8 mouse cellular contexts compared by ENCODE assay signal in the genomic region with DNA sequence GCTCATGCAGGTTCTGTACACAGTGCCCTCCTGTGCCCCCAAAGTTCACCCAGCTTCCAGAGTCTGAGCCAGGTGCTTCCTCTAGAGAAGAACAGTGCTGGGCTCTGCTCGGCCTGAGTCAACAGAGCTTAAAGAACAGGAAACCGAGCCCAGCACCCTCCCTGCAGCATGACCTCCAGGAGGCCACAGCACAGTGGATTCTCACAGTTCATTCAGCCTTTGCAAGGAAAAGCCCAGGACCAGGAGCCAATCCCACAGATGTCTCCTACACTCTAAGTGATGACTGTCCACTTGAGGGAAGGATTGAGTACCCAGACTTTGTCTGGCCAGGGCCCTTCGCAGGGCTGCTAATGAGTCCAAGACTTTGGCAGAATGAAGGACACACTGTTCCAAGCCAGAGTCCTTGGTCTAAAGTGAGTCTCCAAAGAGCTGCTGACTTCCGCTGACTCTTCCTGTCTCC.
DNase-seq lines count a peak whose midpoint lies in the region; ATAC-seq lines count a peak whose summit lies in the region.
"Had no signal": no experiment of that assay in that cellular context is flagged by ENCODE, and none has a peak within 500 bp of the region (broad histone marks: within the 10 kb centered on the region; RNA-seq: fewer than 3 reads in every experiment).

No protein-coding gene starts in this region.

- WGBS in hindbrain, embryonic 13.5 days, result 67% methylated on average over 4 of the region's 4 CpGs

- H3K9ac ChIP-seq in hindbrain, embryonic 13.5 days, result no peak overlapping the region
- H3K9ac ChIP-seq: neural tube, embryonic 12.5 days had no signal

- no peaks in the 10 kb centered on the region for H3K9me3 ChIP-seq in hindbrain, embryonic 13.5 days
- H3K9me3 ChIP-seq: neural tube, embryonic 12.5 days had no signal

- H3K4me3 ChIP-seq in hindbrain, embryonic 13.5 days, result no peak overlapping the region
- H3K4me3 ChIP-seq: neural tube, embryonic 12.5 days had no signal

- DNase-seq in urinary bladder, postnatal 14 days (ENCODE audit: low spot score), result peak; percentile 34
- DNase-seq in urinary bladder, postnatal 25 days (ENCODE audit: low spot score), result no peak
- DNase-seq in fibroblast of lung, adult 2 months (ENCODE audit: low read depth), result peak; percentile 72
- DNase-seq in liver, result peak; percentile 31
- DNase-seq in urinary bladder, postnatal 4 days (ENCODE audit: low spot score in 2 of 2), result no peak

- H3K27me3 ChIP-seq in hindbrain, embryonic 13.5 days, result no peaks in the 10 kb centered on the region
- H3K27me3 ChIP-seq: neural tube, embryonic 12.5 days had no signal

- peaks cover 28% of the 10 kb centered on the region for H3K4me1 ChIP-seq in hindbrain, embryonic 13.5 days (replicated peaks)

- H3K4me2 ChIP-seq in hindbrain, embryonic 13.5 days, result no peak overlapping the region
- H3K4me2 ChIP-seq: neural tube, embryonic 12.5 days had no signal

- H3K36me3 ChIP-seq in hindbrain, embryonic 13.5 days, result no peaks in the 10 kb centered on the region
- H3K36me3 ChIP-seq: neural tube, embryonic 12.5 days had no signal

- peak overlapping the region; percentile 73 for H3K27ac ChIP-seq in hindbrain, embryonic 13.5 days
- H3K27ac ChIP-seq: neural tube, embryonic 12.5 days had no signal

- no peak for ATAC-seq in hindbrain, embryonic 13.5 days (ENCODE audit: low FRiP score)
- peak; percentile 71; the same call in 1 of the 2 replicates for ATAC-seq in neutrophil, adult 5-6 weeks (ENCODE audit: extremely low read depth, insufficient number of reproducible peaks, low FRiP score, poor library complexity, severe bottlenecking)

Comparison
In these comparisons a context has a peak if more than half of its experiments do, and no peak if none do; other contexts are left out.
1. DNase-seq: peak in urinary bladder, postnatal 14 days (single experiment), fibroblast of lung, adult 2 months (single experiment) and liver (single experiment); none in urinary bladder, postnatal 25 days (single experiment) and urinary bladder, postnatal 4 days (0 of 2).